In genomic region chr4:124699791-124700190, GRCm38 (mm10) we compare ENCODE assay signal across 9 mouse cellular contexts. TPM values are rescaled to one million over a fixed set of nuclear protein-coding genes. Genes with fewer than 3 reads are reported as not detected.
DNase-seq lines count a peak whose midpoint lies in the region; ATAC-seq and TF ChIP-seq lines count a peak whose summit lies in the region.
"Had no signal": no experiment of that assay in that cellular context is flagged by ENCODE, and none has a peak within 500 bp of the region (broad histone marks: within the 10 kb centered on the region; RNA-seq: fewer than 3 reads in every experiment).

No protein-coding gene starts in this region.

- ATAC-seq in heart, postnatal 0 days (ENCODE audit: insufficient read depth, low read depth) = no peak

- H3K36me3 ChIP-seq in heart, embryonic 10.5 days = no peaks in the 10 kb centered on the region
- no peaks in the 10 kb centered on the region for H3K36me3 ChIP-seq in heart, postnatal 0 days (replicated peaks; ENCODE audit: control insufficient read depth, insufficient read depth, low read length)
- H3K36me3 ChIP-seq in midbrain, embryonic 10.5 days = no peaks in the 10 kb centered on the region

- H3K4me1 ChIP-seq in heart, embryonic 10.5 days = peaks cover 54% of the 10 kb centered on the region
- peaks cover 29% of the 10 kb centered on the region for H3K4me1 ChIP-seq in bone marrow macrophage, adult 2 months (ENCODE audit: control insufficient read depth, insufficient read depth, low read length)
- peaks cover 22% of the 10 kb centered on the region for H3K4me1 ChIP-seq in heart, postnatal 0 days (ENCODE audit: control insufficient read depth, insufficient read depth)
- peaks cover 59% of the 10 kb centered on the region for H3K4me1 ChIP-seq in midbrain, embryonic 10.5 days

- peak overlapping the region; percentile 96 for H3K4me3 ChIP-seq in heart, embryonic 10.5 days
- H3K4me3 ChIP-seq in bone marrow macrophage, adult 2 months (ENCODE audit: insufficient read depth, low read length) = peak overlapping the region; percentile 85
- H3K4me3 ChIP-seq in heart, postnatal 0 days (ENCODE audit: low read depth, low read length) = no peak overlapping the region; the same call in 1 of the 2 replicates
- H3K4me3 ChIP-seq in midbrain, embryonic 10.5 days = peak overlapping the region; percentile 70

- TF ChIP-seq CTCF in bone marrow macrophage, adult 2 months (IDR thresholded peaks at IDR 0.05; ENCODE audit: low read depth, low read length) = no peak
- no peak for TF ChIP-seq CTCF in heart, postnatal 0 days (IDR thresholded peaks at IDR 0.05; ENCODE audit: low read depth)

- 13% methylated on average over 6 of the region's 6 CpGs for WGBS in heart, embryonic 10.5 days
- WGBS in heart, postnatal 0 days = 41% methylated on average over 6 of the region's 6 CpGs
- 3% methylated on average over 6 of the region's 6 CpGs for WGBS in midbrain, embryonic 10.5 days

- H3K27me3 ChIP-seq in heart, embryonic 10.5 days (ENCODE audit: insufficient read depth, poor library complexity, severe bottlenecking) = peaks cover 14% of the 10 kb centered on the region
- 0 out of 2 replicates have a peak, but pooled peaks cover 3% of the 10 kb centered on the region for H3K27me3 ChIP-seq in heart, postnatal 0 days (ENCODE audit: control insufficient read depth, insufficient read depth, low read length)
- H3K27me3 ChIP-seq in midbrain, embryonic 10.5 days (ENCODE audit: low read depth, poor library complexity, severe bottlenecking) = peaks cover 50% of the 10 kb centered on the region

- TF ChIP-seq POLR2A in bone marrow macrophage, adult 2 months (IDR thresholded peaks at IDR 0.05; ENCODE audit: borderline replicate concordance, low read depth, low read length) = no peak

- peak overlapping the region; percentile 92 for H3K4me2 ChIP-seq in heart, postnatal 0 days (ENCODE audit: low read depth, low read length)

- peak overlapping the region; percentile 96 for H3K27ac ChIP-seq in heart, embryonic 10.5 days
- peak overlapping the region; percentile 76 for H3K27ac ChIP-seq in bone marrow macrophage, adult 2 months (ENCODE audit: insufficient read depth, low read depth, low read length)
- H3K27ac ChIP-seq in heart, postnatal 0 days (ENCODE audit: low read depth) = no peak overlapping the region
- peak overlapping the region; percentile 86 for H3K27ac ChIP-seq in midbrain, embryonic 10.5 days (replicated peaks)

- no peak for TF ChIP-seq EP300 in heart, postnatal 0 days (IDR thresholded peaks at IDR 0.05; ENCODE audit: low read depth)

- DNase-seq in heart, embryonic 10.5 days (ENCODE audit: low spot score) = no peak
- no peak for DNase-seq in heart, adult 8-10 months (ENCODE audit: low spot score)
- DNase-seq in heart, postnatal 0 days (ENCODE audit: low spot score) = no peak
- peak; percentile 47 for DNase-seq in midbrain, embryonic 10.5 days (ENCODE audit: low spot score)
- no peak for DNase-seq in frontal cortex, postnatal 25 days (ENCODE audit: low spot score in 2 of 2)
- DNase-seq in frontal cortex, postnatal 10 days (ENCODE audit: low spot score in 2 of 2) = no peak
- no peak for DNase-seq in spleen, postnatal 36 days (ENCODE audit: low spot score in 2 of 2)

- H3K9me3 ChIP-seq in heart, embryonic 10.5 days = no peaks in the 10 kb centered on the region
- H3K9me3 ChIP-seq in heart, postnatal 0 days (replicated peaks; ENCODE audit: control insufficient read depth, low read length) = no peaks in the 10 kb centered on the region
- no peaks in the 10 kb centered on the region for H3K9me3 ChIP-seq in midbrain, embryonic 10.5 days (replicated peaks)

- H3K9ac ChIP-seq in heart, postnatal 0 days (replicated peaks; ENCODE audit: low read depth, low read length) = peak overlapping the region; percentile 81; the same call in 1 of the 2 replicates

RNA-seq across cellular contexts. Expression of gene Fhl3, which starts 0.7 kb away (rescaled TPM):
- 3.9 and 5.4 TPM in 2 replicates for polyA plus RNA-seq in heart, embryonic 10.5 days (2016; fragmentation: Nextera tagmentation; extraction: Ambion mirVana)
- 10 to 100 TPM in 2 of 4 experiments, 1 to 10 TPM in 2; 8.8 to 18.8 (median 11.2) TPM for total RNA-seq in heart, adult 8-10 months (2022)
- 149 and 167 TPM in 2 replicates for polyA plus RNA-seq in bone marrow macrophage, adult 2 months (2012; ENCODE audit: insufficient read depth, insufficient read length, missing spikeins)
- 7.1 and 14.5 TPM in 2 replicates for total RNA-seq in heart, postnatal 0 days (2014; rRNA removed; ENCODE audit: low replicate concordance)
- polyA plus RNA-seq in heart, postnatal 0 days (2015; fragmentation: Nextera tagmentation; extraction: Ambion mirVana) = 6.2 and 6.5 TPM in 2 replicates
- polyA plus RNA-seq in midbrain, embryonic 10.5 days (2016; fragmentation: Nextera tagmentation; extraction: Ambion mirVana) = 4.6 and 5.8 TPM in 2 replicates

RNA-seq across cellular contexts. Expression of gene Utp11, which starts 6.4 kb away (rescaled TPM):
- polyA plus RNA-seq in heart, embryonic 10.5 days (2016; fragmentation: Nextera tagmentation; extraction: Ambion mirVana) = 53.0 and 63.6 TPM in 2 replicates
- total RNA-seq in heart, adult 8-10 months (2022) = 10 to 100 TPM; 12.4 to 14.5 (median 13.7) TPM
- polyA plus RNA-seq in bone marrow macrophage, adult 2 months (2012; ENCODE audit: insufficient read depth, insufficient read length, missing spikeins) = 45.8 and 49.4 TPM in 2 replicates
- 2.6 and 5.5 TPM in 2 replicates for total RNA-seq in heart, postnatal 0 days (2014; rRNA removed; ENCODE audit: low replicate concordance)
- 33.4 and 39.7 TPM in 2 replicates for polyA plus RNA-seq in heart, postnatal 0 days (2015; fragmentation: Nextera tagmentation; extraction: Ambion mirVana)
- 63.6 and 68.0 TPM in 2 replicates for polyA plus RNA-seq in midbrain, embryonic 10.5 days (2016; fragmentation: Nextera tagmentation; extraction: Ambion mirVana)

RNA-seq across cellular contexts. Expression of gene Sf3a3, which starts 14.8 kb away (rescaled TPM):
- polyA plus RNA-seq in heart, embryonic 10.5 days (2016; fragmentation: Nextera tagmentation; extraction: Ambion mirVana) = 137 and 180 TPM in 2 replicates
- 10 to 100 TPM; 15.5 to 17.3 (median 16.5) TPM for total RNA-seq in heart, adult 8-10 months (2022)
- polyA plus RNA-seq in bone marrow macrophage, adult 2 months (2012; ENCODE audit: insufficient read depth, insufficient read length, missing spikeins) = 44.4 and 47.6 TPM in 2 replicates
- 15.4 and 23.6 TPM in 2 replicates for total RNA-seq in heart, postnatal 0 days (2014; rRNA removed; ENCODE audit: low replicate concordance)
- 47.5 and 50.6 TPM in 2 replicates for polyA plus RNA-seq in heart, postnatal 0 days (2015; fragmentation: Nextera tagmentation; extraction: Ambion mirVana)
- 247 and 256 TPM in 2 replicates for polyA plus RNA-seq in midbrain, embryonic 10.5 days (2016; fragmentation: Nextera tagmentation; extraction: Ambion mirVana)

RNA-seq across cellular contexts. Expression of gene Inpp5b, which starts 41.9 kb away (rescaled TPM):
- 19.9 and 25.5 TPM in 2 replicates for polyA plus RNA-seq in heart, embryonic 10.5 days (2016; fragmentation: Nextera tagmentation; extraction: Ambion mirVana)
- total RNA-seq in heart, adult 8-10 months (2022) = 1 to 10 TPM; 6.5 to 9.9 (median 7.3) TPM
- 29.4 and 33.8 TPM in 2 replicates for polyA plus RNA-seq in bone marrow macrophage, adult 2 months (2012; ENCODE audit: insufficient read depth, insufficient read length, missing spikeins)
- 4.7 and 8.2 TPM in 2 replicates for total RNA-seq in heart, postnatal 0 days (2014; rRNA removed; ENCODE audit: low replicate concordance)
- polyA plus RNA-seq in heart, postnatal 0 days (2015; fragmentation: Nextera tagmentation; extraction: Ambion mirVana) = 8.0 and 10.4 TPM in 2 replicates
- polyA plus RNA-seq in midbrain, embryonic 10.5 days (2016; fragmentation: Nextera tagmentation; extraction: Ambion mirVana) = 25.7 and 26.1 TPM in 2 replicates

RNA-seq across cellular contexts. Expression of gene Pou3f1, which starts 43.2 kb away (rescaled TPM):
- 0.10 and 0.35 TPM in 2 replicates for polyA plus RNA-seq in heart, embryonic 10.5 days (2016; fragmentation: Nextera tagmentation; extraction: Ambion mirVana)
- under 1 TPM; 0.09 to 0.31 (median 0.14) TPM for total RNA-seq in heart, adult 8-10 months (2022)
- polyA plus RNA-seq in bone marrow macrophage, adult 2 months (2012; ENCODE audit: insufficient read depth, insufficient read length, missing spikeins) = not detected in 2 replicates
- 0.04 and 1.5 TPM in 2 replicates for total RNA-seq in heart, postnatal 0 days (2014; rRNA removed; ENCODE audit: low replicate concordance)
- polyA plus RNA-seq in heart, postnatal 0 days (2015; fragmentation: Nextera tagmentation; extraction: Ambion mirVana) = 0.03 and 0.08 TPM in 2 replicates
- polyA plus RNA-seq in midbrain, embryonic 10.5 days (2016; fragmentation: Nextera tagmentation; extraction: Ambion mirVana) = 13.8 and 18.2 TPM in 2 replicates
- total RNA-seq: neutrophil, adult 5-6 weeks had no signal

Comparison
In these comparisons a context has a peak if more than half of its experiments do, and no peak if none do; other contexts are left out.
1. RNA of gene Fhl3, which starts 0.7 kb away (polyA plus RNA-seq): 149 to 167 TPM in bone marrow macrophage, adult 2 months; 6.2 to 6.5 TPM in heart, postnatal 0 days, 4.6 to 5.8 TPM in midbrain, embryonic 10.5 days and 3.9 to 5.4 TPM in heart, embryonic 10.5 days; every median in the first group is over 10 times any median in the second.